Mouse (Mus musculus) kidney, embryonic 15.5 days (tissue): ENCODE results near the gene Spata22. TPM values are rescaled to one million over a fixed set of nuclear protein-coding genes. Genes with fewer than 3 reads are reported as not detected.
A peak's percentile ranks its signal among the peaks of the same experiment; 100 is the strongest.

Experiments used
- ATAC-seq: fragments of 200-750 bp; cut with Nextera tagmentation; replicated peaks from 2 replicates; pipeline ENCODE4 v1.8.0; 2017; ENCODE audit warnings: moderate TSS enrichment; ENCODE audit not compliant: low FRiP score
- H3K27ac ChIP-seq: fragments of 300-500 bp; sonication (generic); 2 replicates; pipeline ENCODE4 v1.5.1; 2015; ENCODE audit warnings: mild to moderate bottlenecking, inconsistent platforms
- H3K27me3 ChIP-seq: fragments of 300-500 bp; sonication (generic); 2 replicates; pipeline ENCODE4 v1.6.1; 2015; ENCODE audit warnings: inconsistent platforms
- H3K36me3 ChIP-seq: fragments of 300-500 bp; sonication (generic); 2 replicates; pipeline ENCODE4 v1.6.1; 2015; ENCODE audit warnings: inconsistent platforms
- H3K4me1 ChIP-seq: fragments of 300-500 bp; sonication (generic); 2 replicates; pipeline ENCODE4 v1.6.1; 2015; ENCODE audit warnings: inconsistent platforms
- H3K4me2 ChIP-seq: fragments of 300-500 bp; sonication (generic); 2 replicates; pipeline ENCODE4 v1.6.1; 2015; ENCODE audit warnings: moderate library complexity, mild to moderate bottlenecking, inconsistent platforms
- H3K4me3 ChIP-seq: fragments of 300-500 bp; sonication (generic); replicated peaks from 2 replicates; pipeline ENCODE4 v1.5.1; 2015; ENCODE audit warnings: mild to moderate bottlenecking, inconsistent platforms
- H3K9ac ChIP-seq: fragments of 300-500 bp; sonication (generic); 2 replicates; pipeline ENCODE4 v1.6.1; 2015; ENCODE audit warnings: mild to moderate bottlenecking, inconsistent platforms
- H3K9me3 ChIP-seq: fragments of 300-500 bp; sonication (generic); replicated peaks from 2 replicates; pipeline ENCODE4 v1.6.1; 2016; ENCODE audit warnings: inconsistent platforms
- WGBS: fragments of 180-500 bp; shearing (Covaris S2); methylation state at CpG from one replicate; pipeline ENCODE4 v1.1.7; 2015; ENCODE audit warnings: mixed read lengths; 5-methylcytosine and 5-hydroxymethylcytosine counted together
- polyA plus RNA-seq: library from polyadenylated mRNA; unstranded; fragments of >200 nt; fragmentation: Nextera tagmentation; extraction: Ambion mirVana; gene quantifications from 2 replicates; pipeline ENCODE4 v1.2.1, GENCODE M21; 2015

Gene Spata22
- polyA plus RNA-seq, 1 experiment from 2014 or later: 0.32 TPM

- ATAC-seq: peak; percentile 92
- H3K4me2 ChIP-seq: peak overlapping the region; percentile 46
- 8% methylated on average over 12 of the region's 12 CpGs for WGBS
These were observed 3.1 kb upstream of the Spata22 start for GRCm38 (mm10) chr11:73326485-73326886.

GRCm38 (mm10) chr11:73327361-73327760, 2.2 kb upstream of the Spata22 start:
- Histone ChIP-seq H3K4me3 (no peak overlapping the region), H3K9me3 (no peaks in the 10 kb centered on the region), H3K9ac (no peak overlapping the region), H3K4me2 (no peak overlapping the region), H3K4me1 (peaks cover 8% of the 10 kb centered on the region; the same call in 1 of the 2 replicates), H3K27me3 (no peaks in the 10 kb centered on the region), H3K36me3 (no peaks in the 10 kb centered on the region), H3K27ac (peak overlapping the region; percentile 51; the same call in 1 of the 2 replicates)
- WGBS: 56% methylated on average over 4 of the region's 4 CpGs
- no peak for ATAC-seq

More at GRCm38 (mm10) chr11:73326485-73326886, 3.1 kb upstream of the Spata22 start:
- peak overlapping the region; percentile 17; the same call in 1 of the 2 replicates for H3K4me3 ChIP-seq
- no peaks in the 10 kb centered on the region for H3K36me3 ChIP-seq
- H3K27ac ChIP-seq: peak overlapping the region; percentile 51
- no peaks in the 10 kb centered on the region for H3K27me3 ChIP-seq
- H3K9ac ChIP-seq: no peak overlapping the region
- H3K9me3 ChIP-seq: no peaks in the 10 kb centered on the region
- H3K4me1 ChIP-seq: peaks cover 8% of the 10 kb centered on the region; the same call in 1 of the 2 replicates

- no peak overlapping the region for H3K27ac ChIP-seq
- no peak overlapping the region for H3K9ac ChIP-seq
- no peaks in the 10 kb centered on the region for H3K9me3 ChIP-seq
- no peaks in the 10 kb centered on the region for H3K4me1 ChIP-seq
- no peak overlapping the region for H3K4me3 ChIP-seq
- no peak overlapping the region for H3K4me2 ChIP-seq
- H3K36me3 ChIP-seq: no peaks in the 10 kb centered on the region
- no peak for ATAC-seq
- no peaks in the 10 kb centered on the region for H3K27me3 ChIP-seq
- WGBS: 82% methylated on average over 2 of the region's 2 CpGs
These were observed 3.8 kb downstream of the Spata22 start for GRCm38 (mm10) chr11:73333357-73333756.

- ATAC-seq: no peak
- 78% methylated on average over 4 of the region's 4 CpGs for WGBS
These were observed 7.4 kb downstream of the Spata22 start for GRCm38 (mm10) chr11:73336919-73337318.

GRCm38 (mm10) chr11:73350483-73350882, 20.9 kb downstream of the Spata22 start, which contains the start of gene Olfr20:
Gene Olfr20 (plus strand): TSS chr11:73350783.
- H3K4me1 ChIP-seq: no peaks in the 10 kb centered on the region
- WGBS: 47% methylated on average over 3 of the region's 3 CpGs
- H3K27ac ChIP-seq: no peak within 1 kb of the TSS
- H3K9ac ChIP-seq: no peak within 1 kb of the TSS
- H3K4me2 ChIP-seq: no peak within 1 kb of the TSS
- H3K36me3 ChIP-seq: no peaks in the 10 kb centered on the region
- H3K9me3 ChIP-seq: no peaks in the 10 kb centered on the region
- H3K4me3 ChIP-seq: no peak within 1 kb of the TSS
- no peak for ATAC-seq
- H3K27me3 ChIP-seq: no peaks in the 10 kb centered on the region

More at GRCm38 (mm10) chr11:73336919-73337318, 7.4 kb downstream of the Spata22 start:
- no peak overlapping the region for H3K27ac ChIP-seq
- no peaks in the 10 kb centered on the region for H3K4me1 ChIP-seq
- H3K4me2 ChIP-seq: no peak overlapping the region
- no peaks in the 10 kb centered on the region for H3K9me3 ChIP-seq
- no peak overlapping the region for H3K4me3 ChIP-seq
- H3K9ac ChIP-seq: no peak overlapping the region
- H3K36me3 ChIP-seq: no peaks in the 10 kb centered on the region
- H3K27me3 ChIP-seq: no peaks in the 10 kb centered on the region

GRCm38 (mm10) chr11:73370946-73371345, 41.4 kb downstream of the Spata22 start, which contains the start of gene Olfr376:
Gene Olfr376 (plus strand): TSS chr11:73371246.
- Histone ChIP-seq H3K27me3 (no peaks in the 10 kb centered on the region), H3K4me1 (no peaks in the 10 kb centered on the region), H3K36me3 (no peaks in the 10 kb centered on the region), H3K4me3 (no peak within 1 kb of the TSS), H3K9me3 (no peaks in the 10 kb centered on the region), H3K9ac (no peak within 1 kb of the TSS), H3K27ac (no peak within 1 kb of the TSS), H3K4me2 (no peak within 1 kb of the TSS)
- WGBS: 88% methylated on average over 2 of the region's 2 CpGs
- no peak for ATAC-seq

- no peak for ATAC-seq
- H3K9ac ChIP-seq: no peak overlapping the region
- no peak overlapping the region for H3K27ac ChIP-seq
- no peaks in the 10 kb centered on the region for H3K36me3 ChIP-seq
- WGBS: 56% methylated on average over 4 of the region's 4 CpGs
- no peaks in the 10 kb centered on the region for H3K4me1 ChIP-seq
- no peaks in the 10 kb centered on the region for H3K9me3 ChIP-seq
- H3K4me2 ChIP-seq: no peak overlapping the region
- H3K4me3 ChIP-seq: no peak overlapping the region
- no peaks in the 10 kb centered on the region for H3K27me3 ChIP-seq
These were observed 65.8 kb downstream of the Spata22 start for GRCm38 (mm10) chr11:73395374-73395773.

Other genes starting within 250 kb of the Spata22 start
- gene Itgae, start 239.2 kb upstream of the Spata22 start, polyA plus RNA-seq: 0.37 and 0.42 TPM in 2 replicates
- gene Haspin, start 191.4 kb upstream of the Spata22 start, polyA plus RNA-seq: 17.5 and 18.9 TPM in 2 replicates
- 0.47 and 0.50 TPM in 2 replicates for gene P2rx5, start 169.3 kb upstream of the Spata22 start, polyA plus RNA-seq
- gene Emc6, start 152.7 kb upstream of the Spata22 start, polyA plus RNA-seq: 121 and 131 TPM in 2 replicates
- gene Tax1bp3, start 152.7 kb upstream of the Spata22 start, polyA plus RNA-seq: 202 and 204 TPM in 2 replicates
- gene Ctns, start 130.7 kb upstream of the Spata22 start, polyA plus RNA-seq: 17.7 and 18.2 TPM in 2 replicates
- 1.5 and 1.7 TPM in 2 replicates for gene Shpk, start 130.3 kb upstream of the Spata22 start, polyA plus RNA-seq
- 0.12 TPM in 1 of 2 replicates, not detected in the other for gene Trpv1, start 95.4 kb upstream of the Spata22 start, polyA plus RNA-seq
- 0.18 and 0.22 TPM in 2 replicates for gene Trpv3, start 62.4 kb upstream of the Spata22 start, polyA plus RNA-seq
- gene Aspa, start 145 bp upstream of the Spata22 start, polyA plus RNA-seq: 17.1 and 17.2 TPM in 2 replicates
- gene Gm49340, start within 50 bp of the Spata22 start, polyA plus RNA-seq: not detected in 2 replicates
- not detected in 2 replicates for gene Olfr20, start 21.0 kb downstream of the Spata22 start, polyA plus RNA-seq
- gene Olfr376, start 41.5 kb downstream of the Spata22 start, polyA plus RNA-seq: not detected in 2 replicates
- gene Olfr1, start 69.9 kb downstream of the Spata22 start, polyA plus RNA-seq: not detected in 2 replicates
- not detected in 2 replicates for gene Olfr378, start 98.7 kb downstream of the Spata22 start, polyA plus RNA-seq
- gene Olfr380, start 127.8 kb downstream of the Spata22 start, polyA plus RNA-seq: not detected in 2 replicates
- not detected in 2 replicates for gene Olfr381, start 161.9 kb downstream of the Spata22 start, polyA plus RNA-seq
- gene Olfr382, start 187.5 kb downstream of the Spata22 start, polyA plus RNA-seq: not detected in 2 replicates